Mouse (Mus musculus) neural tube, embryonic 14.5 days (tissue): ENCODE results near the gene Csmd2. TPM values are rescaled to one million over a fixed set of nuclear protein-coding genes. Genes with fewer than 3 reads are reported as not detected.

Experiments
- ATAC-seq: fragments of 200-750 bp; cut with Nextera tagmentation; 2 replicates; pipeline ENCODE4 v1.8.0; 2017; ENCODE audit warnings: low read depth, mild to moderate bottlenecking, moderate TSS enrichment, moderate library complexity
- H3K27ac ChIP-seq: fragments of 300-500 bp; sonication (generic); 2 replicates; pipeline ENCODE4 v1.5.1; 2014; ENCODE audit warnings: low read depth, mild to moderate bottlenecking, control low read depth, low read length, moderate library complexity, mixed read lengths
- H3K27me3 ChIP-seq: fragments of 300-500 bp; sonication (generic); 2 replicates; pipeline ENCODE4 v1.6.1; 2014; ENCODE audit warnings: low read length; ENCODE audit not compliant: control insufficient read depth, insufficient read depth
- H3K36me3 ChIP-seq: fragments of 300-500 bp; sonication (generic); 2 replicates; pipeline ENCODE4 v1.6.1; 2014; ENCODE audit warnings: low read length, mixed read lengths; ENCODE audit not compliant: control insufficient read depth, insufficient read depth
- H3K4me1 ChIP-seq: fragments of 300-500 bp; sonication (generic); 2 replicates; pipeline ENCODE4 v1.6.1; 2014; ENCODE audit warnings: low read length; ENCODE audit not compliant: control insufficient read depth, insufficient read depth
- H3K4me2 ChIP-seq: fragments of 300-500 bp; sonication (generic); 2 replicates; pipeline ENCODE4 v1.6.1; 2014; ENCODE audit warnings: mild to moderate bottlenecking, low read depth, low read length, control low read depth
- H3K4me3 ChIP-seq: fragments of 300-500 bp; sonication (generic); 2 replicates; pipeline ENCODE4 v1.5.1; 2014; ENCODE audit warnings: low read depth, low read length, control low read depth, mixed read lengths
- H3K9ac ChIP-seq: fragments of 300-500 bp; sonication (generic); replicated peaks from 2 replicates; pipeline ENCODE4 v1.6.1; 2014; ENCODE audit warnings: low read depth, mild to moderate bottlenecking, control low read depth, low read length, mixed read lengths
- H3K9me3 ChIP-seq: fragments of 300-500 bp; sonication (generic); 2 replicates; pipeline ENCODE4 v1.6.1; 2016; ENCODE audit warnings: low read length; ENCODE audit not compliant: control insufficient read depth
- WGBS: fragments of 180-500 bp; shearing (Covaris S2); extraction: QIAGEN DNeasy Blood & Tissue Kit; methylation state at CpG from one replicate; pipeline ENCODE4 v1.1.7; 2014; 5-methylcytosine and 5-hydroxymethylcytosine counted together
- polyA plus RNA-seq: library from polyadenylated mRNA; unstranded; fragments of >200 nt; fragmentation: Nextera tagmentation; extraction: Ambion mirVana; gene quantifications from 2 replicates; pipeline ENCODE4 v1.2.1, GENCODE M21; 2014

The Csmd2 gene
- polyA plus RNA-seq, 1 experiment from 2014 or later: 14.5 TPM

DNA sequence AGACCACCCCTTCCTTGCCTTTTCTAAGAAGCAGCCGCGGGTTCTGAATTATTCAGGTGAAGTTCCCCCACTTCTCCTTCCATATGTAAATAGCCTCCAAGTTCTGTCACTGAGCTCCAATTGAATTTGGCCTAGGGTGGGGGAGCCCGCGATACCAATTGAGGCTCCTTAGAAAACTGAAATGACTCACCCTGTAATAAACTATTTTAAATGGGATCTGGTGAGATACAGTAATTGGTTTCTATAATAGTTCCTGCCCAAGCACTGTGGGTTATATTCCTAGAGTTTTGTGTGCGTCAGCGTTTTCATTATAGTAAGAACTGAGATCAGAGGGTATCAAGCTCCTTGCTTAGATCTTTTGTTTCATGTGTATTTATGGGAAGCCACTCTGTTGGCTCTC is 287.9 kb downstream of the Csmd2 start:
- no peaks in the 10 kb centered on the region for H3K36me3 ChIP-seq
- 67% methylated on average over 6 of the region's 6 CpGs for WGBS
- no peaks in the 10 kb centered on the region for H3K27me3 ChIP-seq
- H3K4me2 ChIP-seq: no peak overlapping the region
- peaks cover 8% of the 10 kb centered on the region; the same call in 1 of the 2 replicates for H3K4me1 ChIP-seq
- no peak overlapping the region for H3K4me3 ChIP-seq
- ATAC-seq: no peak
- H3K9ac ChIP-seq: no peak overlapping the region
- H3K9me3 ChIP-seq: no peaks in the 10 kb centered on the region
- H3K27ac ChIP-seq: no peak overlapping the region

DNA sequence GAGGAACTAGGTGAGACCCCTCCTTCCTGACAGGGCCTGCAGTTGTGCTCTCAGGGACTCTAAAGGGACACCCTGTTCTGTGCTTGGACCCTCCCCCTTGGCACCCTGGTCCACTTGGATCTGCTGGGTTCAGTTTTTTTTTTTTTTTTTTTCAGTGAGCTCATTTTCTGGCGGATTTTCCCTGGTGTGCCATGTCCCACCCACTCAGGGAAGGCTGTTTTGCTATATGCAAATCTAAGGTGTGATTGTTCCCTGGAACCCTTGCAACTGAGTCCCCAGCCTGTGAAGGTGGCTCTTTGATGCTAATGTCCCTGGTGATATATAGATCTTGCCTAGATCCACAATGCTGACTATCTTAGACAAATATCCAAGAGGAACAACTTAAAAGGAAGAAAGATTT is 297.4 kb downstream of the Csmd2 start:
- Histone ChIP-seq H3K4me1 (no peaks in the 10 kb centered on the region), H3K4me3 (no peak overlapping the region), H3K9me3 (no peaks in the 10 kb centered on the region), H3K27ac (no peak overlapping the region), H3K9ac (no peak overlapping the region), H3K4me2 (no peak overlapping the region), H3K36me3 (no peaks in the 10 kb centered on the region), H3K27me3 (no peaks in the 10 kb centered on the region)
- 68% methylated on average over 1 of the region's 1 CpGs for WGBS
- no peak for ATAC-seq

- no peak overlapping the region for H3K4me3 ChIP-seq
- no peak overlapping the region for H3K4me2 ChIP-seq
- no peaks in the 10 kb centered on the region for H3K36me3 ChIP-seq
- H3K27me3 ChIP-seq: no peaks in the 10 kb centered on the region
- 66% methylated on average over 7 of the region's 7 CpGs for WGBS
- H3K9ac ChIP-seq: no peak overlapping the region
- no peak for ATAC-seq
- H3K4me1 ChIP-seq: no peaks in the 10 kb centered on the region
- H3K9me3 ChIP-seq: no peaks in the 10 kb centered on the region
- H3K27ac ChIP-seq: no peak overlapping the region
Measured at GRCm38 (mm10) chr4:128288095-128288494, 300.4 kb downstream of the Csmd2 start.

DNA sequence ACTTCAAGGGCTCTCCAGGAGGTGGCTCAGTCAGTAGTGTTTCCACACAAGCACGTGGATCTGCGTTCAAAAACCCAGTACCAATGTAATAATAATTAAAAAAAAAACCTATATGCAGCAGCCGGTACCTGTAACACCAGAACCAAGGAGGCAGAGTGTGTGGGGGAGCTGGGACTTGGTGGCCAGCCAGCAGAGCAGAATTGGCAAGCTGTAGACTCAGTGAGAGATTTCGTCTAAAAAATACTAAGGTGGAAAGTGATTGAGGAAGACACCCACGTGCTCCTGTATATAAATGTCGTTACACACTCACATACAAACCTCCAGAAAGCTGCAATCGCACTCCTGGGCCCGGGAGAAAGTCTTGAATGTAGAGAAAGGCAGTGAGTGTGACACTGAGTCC is 316.4 kb downstream of the Csmd2 start:
- Histone ChIP-seq H3K4me1 (no peaks in the 10 kb centered on the region), H3K4me2 (no peak overlapping the region), H3K9me3 (no peaks in the 10 kb centered on the region), H3K36me3 (no peaks in the 10 kb centered on the region), H3K27me3 (no peaks in the 10 kb centered on the region), H3K4me3 (no peak overlapping the region), H3K27ac (no peak overlapping the region), H3K9ac (no peak overlapping the region)
- WGBS: 86% methylated on average over 8 of the region's 8 CpGs
- ATAC-seq: no peak

GRCm38 (mm10) chr4:128306011-128306410 is 318.4 kb downstream of the Csmd2 start:
- Histone ChIP-seq H3K4me2 (no peak overlapping the region), H3K27me3 (no peaks in the 10 kb centered on the region), H3K4me3 (no peak overlapping the region), H3K9me3 (no peaks in the 10 kb centered on the region), H3K36me3 (no peaks in the 10 kb centered on the region), H3K4me1 (no peaks in the 10 kb centered on the region), H3K27ac (no peak overlapping the region), H3K9ac (no peak overlapping the region)
- no peak for ATAC-seq
- WGBS: 96% methylated on average over 8 of the region's 8 CpGs

GRCm38 (mm10) chr4:128315328-128315727 is 327.7 kb downstream of the Csmd2 start:
- H3K27me3 ChIP-seq: no peaks in the 10 kb centered on the region
- H3K36me3 ChIP-seq: no peaks in the 10 kb centered on the region
- no peak overlapping the region for H3K4me3 ChIP-seq
- H3K9ac ChIP-seq: no peak overlapping the region
- no peak overlapping the region for H3K27ac ChIP-seq
- no peaks in the 10 kb centered on the region for H3K9me3 ChIP-seq
- no peaks in the 10 kb centered on the region for H3K4me1 ChIP-seq
- WGBS: 74% methylated on average over 5 of the region's 5 CpGs
- no peak for ATAC-seq
- H3K4me2 ChIP-seq: no peak overlapping the region

- Histone ChIP-seq H3K4me1 (no peaks in the 10 kb centered on the region), H3K27me3 (no peaks in the 10 kb centered on the region), H3K9me3 (no peaks in the 10 kb centered on the region), H3K4me2 (no peak overlapping the region), H3K9ac (no peak overlapping the region), H3K27ac (no peak overlapping the region), H3K36me3 (peaks cover 3% of the 10 kb centered on the region; the same call in 1 of the 2 replicates), H3K4me3 (no peak overlapping the region)
- WGBS: 93% methylated on average over 4 of the region's 4 CpGs
- ATAC-seq: no peak
Measured at GRCm38 (mm10) chr4:128317951-128318350, 330.3 kb downstream of the Csmd2 start.

DNA sequence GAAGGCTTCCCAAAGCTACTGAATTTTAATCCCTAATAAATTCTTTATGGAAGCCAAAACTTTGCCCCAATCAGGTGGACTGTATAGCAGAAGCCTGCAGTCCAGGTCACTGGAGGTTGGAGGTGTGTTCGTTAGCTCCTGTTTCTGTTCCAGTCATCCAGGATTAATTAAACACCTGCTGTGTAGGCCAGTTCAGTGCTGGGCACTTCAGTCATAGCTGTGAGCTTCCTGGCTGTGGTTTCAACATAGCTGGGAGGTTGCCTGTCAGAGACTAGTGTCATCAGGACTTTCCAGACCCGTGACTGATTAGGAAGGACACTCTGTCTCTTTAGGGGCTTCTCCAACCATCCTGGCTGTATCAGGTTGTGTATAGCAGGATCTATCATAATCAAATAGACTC is 337.9 kb downstream of the Csmd2 start:
- Histone ChIP-seq H3K27ac (no peak overlapping the region), H3K27me3 (no peaks in the 10 kb centered on the region), H3K36me3 (peaks cover 3% of the 10 kb centered on the region; the same call in 1 of the 2 replicates), H3K9me3 (no peaks in the 10 kb centered on the region), H3K4me1 (no peaks in the 10 kb centered on the region), H3K9ac (no peak overlapping the region), H3K4me3 (no peak overlapping the region), H3K4me2 (no peak overlapping the region)
- no peak for ATAC-seq
- 76% methylated on average over 2 of the region's 2 CpGs for WGBS

- Histone ChIP-seq H3K4me1 (no peaks in the 10 kb centered on the region), H3K36me3 (peaks cover 3% of the 10 kb centered on the region; the same call in 1 of the 2 replicates), H3K9me3 (no peaks in the 10 kb centered on the region), H3K27ac (no peak overlapping the region), H3K4me3 (no peak overlapping the region), H3K9ac (no peak overlapping the region), H3K4me2 (no peak overlapping the region), H3K27me3 (no peaks in the 10 kb centered on the region)
- 88% methylated on average over 4 of the region's 4 CpGs for WGBS
- ATAC-seq: no peak
Measured at GRCm38 (mm10) chr4:128326755-128327154, 339.1 kb downstream of the Csmd2 start.

GRCm38 (mm10) chr4:128327421-128327820 is 339.8 kb downstream of the Csmd2 start:
- WGBS: 90% methylated on average over 6 of the region's 6 CpGs
- Histone ChIP-seq H3K4me2 (no peak overlapping the region), H3K4me3 (no peak overlapping the region), H3K4me1 (no peaks in the 10 kb centered on the region), H3K36me3 (no peaks in the 10 kb centered on the region), H3K9me3 (no peaks in the 10 kb centered on the region), H3K27me3 (no peaks in the 10 kb centered on the region), H3K9ac (no peak overlapping the region), H3K27ac (no peak overlapping the region)
- no peak for ATAC-seq
